Mouse (Mus musculus): Measurements from ENCODE around the gene Ptp4a2. TPM values are rescaled to one million over a fixed set of nuclear protein-coding genes. Genes with fewer than 3 reads are reported as not detected.
A peak's percentile ranks its signal among the peaks of the same experiment; 100 is the strongest.
"Not testable (repeated sequence)": the region's sequence is repeated elsewhere in the genome, so short reads cannot be mapped to it uniquely, and the experiment has no call there.

The Ptp4a2 gene
- total and polyA plus RNA-seq, 3 experiments, result 118 to 619 (median 119) TPM

DNA sequence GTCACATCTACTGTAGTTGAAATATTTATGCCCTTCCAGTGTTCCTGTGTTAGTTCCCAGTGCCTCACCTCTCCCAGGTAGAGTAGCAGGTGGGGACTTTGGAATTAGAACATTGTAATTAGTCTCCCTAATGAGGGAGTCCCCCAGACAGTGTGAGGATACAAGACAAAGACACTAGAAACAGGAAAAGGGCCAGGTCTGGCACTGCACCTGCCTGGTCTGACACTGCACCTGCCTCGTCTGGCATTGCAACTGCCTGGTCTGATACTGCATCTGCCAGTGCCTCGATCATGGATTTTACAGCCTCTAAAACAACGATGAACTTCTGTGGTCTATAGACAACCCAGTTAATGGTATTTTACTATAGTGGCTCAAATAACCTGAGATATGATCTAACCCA, 51.3 kb downstream of the Ptp4a2 start:
- no peak overlapping the region for H3K9ac ChIP-seq (ENCODE audit: control insufficient read depth, low read depth, low read length, poor library complexity, severe bottlenecking)
- no peak for TF ChIP-seq ELF1 (IDR thresholded peaks at IDR 0.05; ENCODE audit: low read depth, low read length)
- TF ChIP-seq USF1 (IDR thresholded peaks at IDR 0.05; ENCODE audit: low read depth, low read length), result no peak
- no peak for TF ChIP-seq POLR2AphosphoS2 (IDR thresholded peaks at IDR 0.05; ENCODE audit: low read length)
- no peak for TF ChIP-seq MYB (IDR thresholded peaks at IDR 0.05; ENCODE audit: low read depth, low read length)
- no peak for TF ChIP-seq JUND (IDR thresholded peaks at IDR 0.05; ENCODE audit: low read depth, low read length)
- no peak for TF ChIP-seq MAFK (IDR thresholded peaks at IDR 0.05; ENCODE audit: borderline replicate concordance, low read depth, low read length)
- TF ChIP-seq USF2 (IDR thresholded peaks at IDR 0.05; ENCODE audit: borderline replicate concordance in 1 of 2, insufficient read depth in 1 of 2, low read depth in 1 of 2, low read length in 2 of 2), result no peak
- no peak for TF ChIP-seq MAZ (IDR thresholded peaks at IDR 0.05; ENCODE audit: low read depth, low read length)
- no peak for TF ChIP-seq EP300 (IDR thresholded peaks at IDR 0.05; ENCODE audit: low read depth in 1 of 2, low read length in 2 of 2)
- TF ChIP-seq TBP (IDR thresholded peaks at IDR 0.05; ENCODE audit: low read depth, low read length), result no peak
- no peak for TF ChIP-seq MEF2A (IDR thresholded peaks at IDR 0.05; ENCODE audit: extremely low read depth, insufficient replicate concordance, low read depth, low read length, poor library complexity, severe bottlenecking)
- no peak for TF ChIP-seq KAT2A (conservative IDR thresholded peaks at IDR 0.05; ENCODE audit: low read depth, low read length)
- no peak for TF ChIP-seq E2F4 (IDR thresholded peaks at IDR 0.05; ENCODE audit: borderline replicate concordance, low read depth, low read length)
- TF ChIP-seq CTCF (IDR thresholded peaks at IDR 0.05 in 2 of 3, conservative IDR thresholded peaks at IDR 0.05 in 1 of 3; ENCODE audit: control insufficient read depth in 1 of 3, insufficient read depth in 1 of 3, low read depth in 2 of 3, low read length in 3 of 3, poor library complexity in 1 of 3, severe bottlenecking in 1 of 3), result no peak
- no peak for TF ChIP-seq POLR2AphosphoS5 (IDR thresholded peaks at IDR 0.05; ENCODE audit: borderline replicate concordance, low read depth, low read length)

DNA sequence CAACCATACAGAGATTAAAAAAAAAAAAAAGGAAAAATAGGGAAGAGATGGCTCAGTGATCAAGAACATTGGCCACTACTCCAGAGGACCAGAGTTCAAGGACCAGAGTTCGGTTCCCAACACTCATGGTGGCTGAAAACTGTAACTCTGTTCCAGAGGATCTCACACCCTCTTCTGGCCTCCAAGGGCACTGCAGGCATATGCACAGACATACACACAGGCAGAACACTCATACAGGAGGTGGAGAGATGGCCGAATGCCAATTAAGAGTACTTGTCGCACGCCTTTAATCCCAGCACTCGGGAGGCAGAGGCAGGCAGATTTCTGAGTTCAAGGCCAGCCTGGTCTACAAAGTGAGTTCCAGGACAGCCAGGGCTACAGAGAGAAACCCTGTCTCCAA, 55.2 kb downstream of the Ptp4a2 start:
- not testable (repeated sequence) for H3K4me1 ChIP-seq (ENCODE audit: control insufficient read depth in 1 of 2, insufficient read depth in 2 of 2, low read length in 2 of 2); H3K27me3 ChIP-seq (ENCODE audit: control insufficient read depth in 1 of 2, insufficient read depth in 2 of 2, low read length in 2 of 2); H3K27ac ChIP-seq (ENCODE audit: control insufficient read depth, low read depth, low read length); H3K9ac ChIP-seq (ENCODE audit: control insufficient read depth, low read depth, low read length, poor library complexity, severe bottlenecking); H3K9me3 ChIP-seq (replicated peaks; ENCODE audit: insufficient read depth, low read length); H3K36me3 ChIP-seq (ENCODE audit: control insufficient read depth in 1 of 2, insufficient read depth in 2 of 2, low read length in 2 of 2); H3K4me3 ChIP-seq (ENCODE audit: control insufficient read depth in 1 of 2, insufficient read depth in 1 of 2, low read depth in 2 of 2, low read length in 2 of 2); H3K79me2 ChIP-seq (ENCODE audit: control insufficient read depth, insufficient read depth, low read length, poor library complexity)
- peak; percentile 52 for DNase-seq (ENCODE audit: low read depth, low spot score)
- TF ChIP-seq SMC3 (IDR thresholded peaks at IDR 0.05; ENCODE audit: low read depth, low read length) (peak; percentile 25; the same call in 1 of the 2 replicates), CTCF (IDR thresholded peaks at IDR 0.05 in 2 of 3, conservative IDR thresholded peaks at IDR 0.05 in 1 of 3; ENCODE audit: control insufficient read depth in 1 of 3, insufficient read depth in 1 of 3, low read depth in 2 of 3, low read length in 3 of 3, poor library complexity in 1 of 3, severe bottlenecking in 1 of 3) (peak; percentile 23 to 38 (median 26); a peak in 4 of 6 replicates), RAD21 (IDR thresholded peaks at IDR 0.05; ENCODE audit: low read depth, low read length) (peak; percentile 9)

More for the DNA sequence above, 51.3 kb downstream of the Ptp4a2 start:
- Histone ChIP-seq H3K36me3 (ENCODE audit: control insufficient read depth in 1 of 2, insufficient read depth in 2 of 2, low read length in 2 of 2) (no peaks in the 10 kb centered on the region), H3K4me1 (ENCODE audit: control insufficient read depth in 1 of 2, insufficient read depth in 2 of 2, low read length in 2 of 2) (no peaks in the 10 kb centered on the region), H3K27ac (ENCODE audit: control insufficient read depth, low read depth, low read length) (no peak overlapping the region), H3K9me3 (replicated peaks; ENCODE audit: insufficient read depth, low read length) (no peaks in the 10 kb centered on the region), H3K4me3 (ENCODE audit: control insufficient read depth in 1 of 2, insufficient read depth in 1 of 2, low read depth in 2 of 2, low read length in 2 of 2) (no peak overlapping the region), H3K27me3 (ENCODE audit: control insufficient read depth in 1 of 2, insufficient read depth in 2 of 2, low read length in 2 of 2) (no peaks in the 10 kb centered on the region), H3K79me2 (ENCODE audit: control insufficient read depth, insufficient read depth, low read length, poor library complexity) (no peaks in the 10 kb centered on the region; the same call in 1 of the 2 replicates)
- DNase-seq (ENCODE audit: low read depth, low spot score), result no peak
